8 mouse cellular contexts compared by ENCODE assay signal in the genomic region with DNA sequence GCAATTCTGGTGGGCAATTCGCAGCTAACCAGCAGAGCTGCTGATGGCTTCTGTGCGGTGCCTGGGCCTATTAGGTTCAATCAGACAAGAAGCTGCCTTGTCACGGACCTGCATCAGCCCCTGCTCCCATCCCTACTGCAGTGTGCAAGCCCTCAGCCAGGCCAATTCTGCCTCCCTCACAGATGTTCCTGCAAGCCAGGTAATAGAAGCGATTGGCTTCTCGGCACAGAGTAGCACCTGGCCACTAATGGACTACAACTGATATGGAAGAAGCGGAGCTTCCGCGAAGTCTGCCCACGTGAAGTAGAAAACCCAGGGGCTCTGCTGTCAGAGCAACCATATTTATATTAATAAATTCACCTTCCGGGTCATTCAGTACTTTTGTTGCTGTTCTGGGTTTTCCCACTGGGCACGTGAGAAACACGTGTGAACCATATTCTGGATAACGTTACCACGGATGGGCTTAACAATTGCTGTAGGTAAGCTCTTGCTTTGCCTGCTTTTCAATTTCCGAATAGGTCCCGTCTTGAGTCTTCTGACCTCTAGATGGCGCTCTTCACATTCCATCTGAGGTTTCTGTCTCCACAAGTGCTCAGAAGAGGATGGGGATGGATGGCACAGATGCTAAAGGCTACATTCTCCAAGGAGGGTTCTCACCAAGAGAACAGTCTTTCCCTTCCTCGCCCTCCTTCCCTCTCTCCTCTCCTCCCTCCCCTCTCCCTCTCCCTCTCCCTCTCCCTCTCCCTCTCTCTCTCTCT. TPM values are rescaled to one million over a fixed set of nuclear protein-coding genes. Genes with fewer than 3 reads are reported as not detected.
DNase-seq lines count a peak whose midpoint lies in the region; ATAC-seq and TF ChIP-seq lines count a peak whose summit lies in the region.

No protein-coding gene starts in this region.

- ATAC-seq in limb, embryonic 12.5 days (ENCODE audit: insufficient number of reproducible peaks, insufficient read depth, low FRiP score, low TSS enrichment, low read depth), result 0 out of 2 replicates have a peak, but pooled peaks have one; percentile 31
- peak; percentile 86 for ATAC-seq in neural tube, embryonic 14.5 days (ENCODE audit: low read depth)

- H3K27ac ChIP-seq in kidney, adult 2 months (ENCODE audit: insufficient read depth, low read depth, low read length), result no peak overlapping the region
- no peak overlapping the region for H3K27ac ChIP-seq in limb, embryonic 12.5 days
- H3K27ac ChIP-seq in neural tube, embryonic 14.5 days (ENCODE audit: low read depth, low read length), result no peak overlapping the region

- no peaks in the 10 kb centered on the region for H3K4me1 ChIP-seq in kidney, adult 2 months (ENCODE audit: control insufficient read depth, insufficient read depth, low read length)
- H3K4me1 ChIP-seq in limb, embryonic 12.5 days (replicated peaks), result peaks cover 2% of the 10 kb centered on the region; the same call in 1 of the 2 replicates
- H3K4me1 ChIP-seq in neural tube, embryonic 14.5 days (ENCODE audit: control insufficient read depth, insufficient read depth, low read length), result no peaks in the 10 kb centered on the region

- no peak overlapping the region for H3K9ac ChIP-seq in limb, embryonic 12.5 days (replicated peaks)
- no peak overlapping the region for H3K9ac ChIP-seq in neural tube, embryonic 14.5 days (replicated peaks; ENCODE audit: low read depth, low read length)

- H3K9me3 ChIP-seq in limb, embryonic 12.5 days, result no peaks in the 10 kb centered on the region
- H3K9me3 ChIP-seq in neural tube, embryonic 14.5 days (ENCODE audit: control insufficient read depth, low read length), result no peaks in the 10 kb centered on the region

- no peaks in the 10 kb centered on the region for H3K27me3 ChIP-seq in kidney, adult 2 months (replicated peaks; ENCODE audit: control insufficient read depth, insufficient read depth, low read length)
- peaks cover 13% of the 10 kb centered on the region for H3K27me3 ChIP-seq in limb, embryonic 12.5 days
- no peaks in the 10 kb centered on the region for H3K27me3 ChIP-seq in neural tube, embryonic 14.5 days (ENCODE audit: control insufficient read depth, insufficient read depth, low read length)

- TF ChIP-seq CTCF in kidney, adult 2 months (conservative IDR thresholded peaks at IDR 0.05; ENCODE audit: insufficient read depth, insufficient read length, low read depth, low read length), result peak; percentile 63

- no peak overlapping the region for H3K4me3 ChIP-seq in kidney, adult 2 months (ENCODE audit: insufficient read depth, low read depth, low read length)
- no peak overlapping the region for H3K4me3 ChIP-seq in limb, embryonic 12.5 days (replicated peaks)
- no peak overlapping the region for H3K4me3 ChIP-seq in neural tube, embryonic 14.5 days (ENCODE audit: low read depth, low read length)

- H3K4me2 ChIP-seq in limb, embryonic 12.5 days, result peak overlapping the region; percentile 23
- H3K4me2 ChIP-seq in neural tube, embryonic 14.5 days (ENCODE audit: low read depth, low read length), result no peak overlapping the region

- no peaks in the 10 kb centered on the region for H3K36me3 ChIP-seq in kidney, adult 2 months (ENCODE audit: control insufficient read depth, insufficient read depth, low read length)
- no peaks in the 10 kb centered on the region for H3K36me3 ChIP-seq in limb, embryonic 12.5 days
- H3K36me3 ChIP-seq in neural tube, embryonic 14.5 days (ENCODE audit: control insufficient read depth, insufficient read depth, low read length), result no peaks in the 10 kb centered on the region

- 31% methylated on average over 18 of the region's 18 CpGs for WGBS in kidney, adult 2 months
- WGBS in limb, embryonic 12.5 days, result 30% methylated on average over 18 of the region's 18 CpGs
- WGBS in neural tube, embryonic 14.5 days, result 25% methylated on average over 18 of the region's 18 CpGs

- peak; percentile 58 to 59 for DNase-seq in B cell, adult 2 months
- peak; percentile 11 for DNase-seq in MN1 (ENCODE audit: low spot score)
- DNase-seq in cerebellum, postnatal 10 days, result peak; percentile 79 to 87
- peak; percentile 21 for DNase-seq in gastrocnemius, postnatal 10 days
- peak; percentile 63 for DNase-seq in kidney, adult 2 months
- no peak for DNase-seq in urinary bladder, adult 2 months (ENCODE audit: low spot score)

- no peak for TF ChIP-seq POLR2A in kidney, adult 2 months (IDR thresholded peaks at IDR 0.05; ENCODE audit: low read depth, low read length)

RNA-seq across cellular contexts. Expression of gene Cracr2a, which starts 19.3 kb away (rescaled TPM):
- total RNA-seq in gastrocnemius, postnatal 10 days (2021), result 1 to 10 TPM; 1.5 to 1.7 TPM
- polyA plus RNA-seq in kidney, adult 2 months (2012; rRNA removed), result 0.27 and 0.59 TPM in 2 replicates
- polyA plus RNA-seq in limb, embryonic 12.5 days (2016; fragmentation: Nextera tagmentation; extraction: Ambion mirVana), result 1.8 and 2.5 TPM in 2 replicates
- 0.57 and 1.4 TPM in 2 replicates for polyA plus RNA-seq in neural tube, embryonic 14.5 days (2014; fragmentation: Nextera tagmentation; extraction: Ambion mirVana)
- polyA plus RNA-seq in urinary bladder, adult 2 months (2012; rRNA removed), result 0.96 and 1.7 TPM in 2 replicates
